Mouse (Mus musculus) megakaryocyte-erythroid progenitor cell, adult 5-6 weeks (primary cell): ENCODE measurements at regions not wholly inside any gene's neighbourhood (a gene's known extent, or its start where the extent isn't known, plus 50 kb on each side); places are given as distances from the start of the nearest gene placed in this dataset.

Experiments used
- ATAC-seq: replicated peaks from 2 replicates; pipeline ENCODE4 v1.8.0; 2016; ENCODE audit warnings: mild to moderate bottlenecking, inconsistent platforms; ENCODE audit not compliant: severe bottlenecking, poor library complexity, low FRiP score, low TSS enrichment

DNA sequence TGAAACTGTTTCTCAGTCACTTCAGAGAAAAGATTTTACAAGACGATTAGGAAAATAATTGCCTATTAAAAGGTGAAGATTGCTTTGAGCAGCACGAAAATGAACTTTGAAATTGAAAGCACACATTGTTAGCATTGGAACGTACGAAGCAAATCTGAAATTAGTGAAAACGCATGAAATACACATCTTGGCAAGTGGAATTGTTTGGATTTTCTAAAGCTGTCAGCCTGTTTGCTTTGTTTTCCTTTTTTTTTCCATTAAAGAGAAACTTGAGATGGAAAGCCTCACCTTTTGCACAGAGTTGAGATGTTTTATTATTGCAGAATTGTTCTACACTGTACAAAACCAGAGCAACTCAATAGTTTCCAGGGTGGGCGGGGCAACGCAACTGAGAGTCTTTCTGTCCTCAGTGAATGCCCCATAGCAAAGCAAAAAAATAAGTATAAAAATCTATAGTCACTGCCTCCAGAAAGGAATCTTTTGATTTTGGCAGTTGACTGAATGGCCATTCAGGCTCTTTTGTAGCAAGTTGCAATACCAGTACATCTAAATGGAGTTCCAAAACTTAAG is 199.1 kb downstream of the Gm11146 start:
- no peak for ATAC-seq

DNA sequence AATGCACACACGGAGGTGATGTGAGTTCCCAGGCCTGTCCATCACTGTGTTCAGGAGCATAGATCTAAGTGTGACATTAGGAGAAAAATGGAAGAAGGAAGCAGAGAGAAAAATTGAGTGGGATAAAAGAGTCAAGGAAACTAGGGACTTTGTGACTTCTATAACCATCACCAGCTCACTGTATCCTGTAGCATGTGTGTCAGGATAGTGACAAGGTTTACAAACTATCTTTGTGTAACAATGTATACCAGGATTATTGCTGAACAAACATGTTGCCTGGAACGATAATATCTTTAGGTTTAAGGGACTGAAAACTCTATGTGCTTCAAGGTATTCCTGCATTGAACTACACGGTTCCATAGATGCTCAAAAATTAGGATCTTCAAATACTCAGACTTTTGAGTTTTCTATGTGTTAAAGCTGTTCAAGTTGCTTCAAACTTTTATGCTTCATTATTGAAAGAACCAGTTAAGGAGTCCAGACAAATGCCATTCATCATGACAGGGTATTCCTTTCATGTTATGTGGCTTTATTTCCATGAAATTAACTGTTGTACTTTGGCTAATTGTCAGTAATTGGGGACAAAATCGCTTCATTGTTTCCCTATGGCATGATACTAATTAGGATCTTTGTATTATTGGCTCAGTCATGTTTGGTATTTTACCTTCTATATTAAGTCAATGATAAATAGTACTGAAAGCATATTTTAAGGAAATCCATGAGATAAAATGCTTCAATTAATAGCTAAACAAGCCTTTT is 200.5 kb downstream of the Gm11146 start:
- no peak for ATAC-seq

DNA sequence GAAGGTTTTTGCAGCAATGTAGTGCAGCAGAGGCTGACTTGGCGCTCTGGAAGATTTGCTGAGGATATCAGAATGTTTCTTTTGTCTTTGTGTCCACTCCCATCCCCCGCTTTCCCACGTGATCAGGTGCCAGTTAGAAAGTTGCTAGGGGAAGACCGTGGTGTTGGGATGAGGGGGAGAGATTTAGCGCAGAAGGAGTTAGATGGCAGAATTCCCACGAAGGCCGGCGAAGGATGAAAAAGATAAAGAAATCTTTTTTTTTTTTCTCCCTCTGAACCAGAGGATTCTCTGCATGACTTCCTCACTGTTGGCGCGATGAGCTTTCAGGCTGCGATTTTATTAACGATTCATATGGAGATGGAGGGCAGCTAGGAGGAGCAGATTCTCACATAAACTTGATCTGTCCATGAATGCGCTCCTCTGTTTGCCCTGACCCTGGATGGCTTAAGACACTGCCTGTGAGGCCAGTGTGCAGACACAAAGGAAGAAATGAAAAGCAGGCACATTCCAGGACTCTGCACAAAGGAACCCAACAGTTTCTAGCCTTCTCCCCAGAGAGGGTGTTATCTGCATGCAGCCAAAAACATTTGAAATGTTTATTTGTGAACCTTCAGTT is 201.5 kb downstream of the Gm11146 start:
- no peak for ATAC-seq

DNA sequence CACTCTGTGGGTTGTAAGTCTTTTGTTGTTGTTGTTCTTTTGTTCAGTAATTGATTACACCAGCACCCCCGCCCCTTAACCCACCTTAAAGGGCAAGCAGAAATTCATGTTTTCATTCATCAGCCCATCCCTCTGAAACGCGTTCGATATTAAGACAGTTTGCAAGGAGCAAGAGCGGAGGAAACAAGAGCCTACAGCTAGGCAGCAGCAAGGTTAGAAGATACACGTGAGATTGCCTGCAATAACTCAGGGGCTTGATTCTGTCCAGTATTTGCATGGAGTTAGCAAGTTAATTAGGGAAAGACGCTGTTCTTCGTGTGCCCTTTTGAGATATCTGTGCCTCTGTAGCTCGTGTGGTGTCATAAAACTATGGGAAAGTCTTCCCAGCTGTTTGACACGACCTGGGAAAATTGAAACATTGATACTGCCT is 202.0 kb downstream of the Gm11146 start:
- ATAC-seq, result no peak

DNA sequence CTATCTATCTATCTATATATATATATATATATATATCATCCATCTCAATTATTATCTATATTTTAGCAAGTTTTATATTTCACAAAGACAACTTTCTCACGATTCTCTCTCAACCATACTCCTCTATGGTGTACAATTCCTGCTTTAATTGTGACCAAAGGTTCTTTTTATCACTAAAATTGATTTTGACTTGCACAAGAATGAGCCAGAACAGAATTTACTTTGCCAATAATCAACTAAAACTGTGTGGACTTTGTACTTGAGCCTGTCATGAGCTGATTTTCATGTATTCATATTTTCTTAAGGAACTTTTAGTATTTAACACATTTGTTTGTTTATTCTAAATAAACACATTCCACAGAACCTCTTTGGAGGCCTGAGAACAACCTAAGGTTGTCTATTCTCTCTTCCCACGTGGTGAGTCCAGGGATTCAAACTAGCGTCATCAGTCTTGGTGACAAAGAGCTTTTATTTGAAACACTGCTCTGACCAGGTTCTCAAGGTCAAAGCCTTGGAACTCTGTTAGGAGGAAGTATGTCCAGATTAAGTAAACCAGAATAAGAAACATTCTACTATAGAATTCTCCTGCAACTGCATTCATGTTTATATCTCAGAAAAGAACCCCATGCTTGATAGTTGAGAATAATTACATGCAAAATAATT is 207.7 kb downstream of the Gm11146 start:
- no peak for ATAC-seq

DNA sequence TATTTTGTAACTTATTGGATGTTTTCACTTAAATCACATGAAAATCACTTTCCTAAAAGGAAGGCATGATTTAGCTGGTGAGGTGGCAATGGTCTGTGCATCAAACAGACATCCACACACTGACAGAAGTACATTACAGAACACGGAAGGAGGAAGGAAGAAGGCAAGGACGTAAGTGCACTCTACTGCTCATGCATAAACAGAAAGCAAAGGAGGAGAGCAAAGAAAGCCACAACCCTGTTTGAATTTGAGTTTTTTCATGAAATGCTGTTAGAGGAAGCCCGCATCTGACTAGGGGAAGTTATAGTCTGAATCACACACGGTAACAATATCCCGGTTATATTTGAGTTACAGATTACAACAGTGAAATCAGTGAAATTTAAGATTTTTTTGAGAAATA is 208.4 kb downstream of the Gm11146 start:
- no peak for ATAC-seq

DNA sequence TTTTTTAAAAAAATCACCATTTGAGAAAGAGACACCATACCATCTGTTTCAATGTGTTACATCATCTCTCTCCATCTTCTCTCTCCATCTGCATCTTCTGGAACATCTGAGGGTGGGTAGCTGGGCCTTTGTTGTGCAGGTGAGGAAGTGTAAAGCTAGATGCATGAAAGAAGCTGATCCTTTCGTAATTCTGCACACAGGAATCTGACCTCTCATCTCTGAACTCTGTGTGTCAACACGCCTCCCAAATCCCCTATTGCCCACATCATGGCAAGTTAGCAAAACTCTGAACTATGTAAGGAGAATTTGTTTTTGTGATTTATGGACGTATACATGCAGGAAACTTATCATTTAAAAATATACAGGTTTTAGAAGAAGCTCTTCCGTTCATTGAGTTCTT is 209.7 kb downstream of the Gm11146 start:
- ATAC-seq, result no peak

DNA sequence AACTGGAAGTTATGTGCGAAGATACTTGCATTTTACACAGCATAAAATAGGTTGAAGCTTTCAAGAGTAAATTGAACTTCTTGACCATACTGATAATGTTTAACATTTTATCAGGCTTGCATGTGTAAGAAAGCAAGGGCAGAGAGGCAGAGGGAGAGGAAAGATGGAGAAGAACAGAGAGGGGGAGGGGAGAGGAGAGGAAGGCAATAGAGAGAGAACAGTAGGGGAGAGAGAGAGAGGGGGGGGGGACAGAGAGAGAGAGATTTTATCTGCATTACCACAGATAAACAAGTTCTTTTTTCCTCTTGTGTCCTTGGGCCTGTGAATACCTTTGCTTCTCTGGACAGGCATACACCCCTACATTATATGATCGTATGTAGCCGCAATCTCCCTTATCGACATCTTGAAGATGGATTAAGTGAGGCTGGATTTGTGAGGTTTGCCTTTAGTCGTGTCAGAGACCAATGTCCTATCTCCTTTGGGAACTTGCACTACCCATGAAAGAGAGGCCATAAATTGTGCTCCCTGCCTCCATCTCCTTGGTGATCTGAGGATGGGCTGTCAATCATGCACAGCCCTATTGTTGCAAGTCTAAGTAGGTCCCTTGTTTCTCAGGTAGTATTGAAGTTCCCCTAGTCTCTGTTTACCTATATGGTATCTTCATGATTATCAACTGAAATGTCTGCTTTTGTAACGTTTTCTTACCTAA is 217.7 kb downstream of the Gm11146 start:
- ATAC-seq, result no peak

DNA sequence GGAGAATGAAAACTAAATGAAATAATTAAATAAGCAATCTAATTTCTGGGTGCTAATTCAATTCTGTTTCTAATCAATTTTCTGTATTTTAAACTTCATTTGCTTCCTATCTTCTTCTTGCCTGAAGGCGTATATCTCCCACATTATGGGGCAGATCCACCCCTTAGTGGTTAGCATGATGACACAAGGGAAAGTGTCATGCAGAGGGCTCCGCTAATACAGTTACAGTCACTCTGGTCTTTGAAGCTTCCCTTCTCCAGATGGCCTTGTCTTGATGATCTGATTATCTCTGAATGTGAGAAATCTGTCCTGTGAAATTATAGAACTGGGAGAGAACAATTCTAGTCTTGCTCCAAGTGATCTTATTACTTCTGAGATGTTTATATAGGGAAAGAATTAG is 219.1 kb downstream of the Gm11146 start:
- no peak; the same call in 1 of the 2 replicates for ATAC-seq

DNA sequence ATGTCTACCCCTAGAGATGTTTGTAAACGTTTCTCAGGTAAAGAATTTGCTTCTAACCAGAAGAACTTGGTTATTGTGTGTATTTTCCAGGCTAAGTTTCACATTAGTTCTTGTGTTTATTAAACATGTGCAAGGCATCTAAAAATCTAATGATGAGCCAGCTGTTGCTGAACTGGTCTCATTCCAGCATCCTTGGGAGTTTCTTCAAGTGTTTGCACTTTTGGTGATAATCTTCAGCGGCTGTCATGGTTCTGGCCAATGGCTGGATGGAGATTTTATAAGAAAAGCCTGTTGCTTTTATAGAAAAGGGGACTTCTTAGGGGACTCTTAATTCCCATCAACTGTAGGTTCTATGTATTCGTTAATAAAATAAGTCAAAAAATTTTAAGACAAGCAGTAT is 229.1 kb downstream of the Gm11146 start:
- no peak for ATAC-seq

DNA sequence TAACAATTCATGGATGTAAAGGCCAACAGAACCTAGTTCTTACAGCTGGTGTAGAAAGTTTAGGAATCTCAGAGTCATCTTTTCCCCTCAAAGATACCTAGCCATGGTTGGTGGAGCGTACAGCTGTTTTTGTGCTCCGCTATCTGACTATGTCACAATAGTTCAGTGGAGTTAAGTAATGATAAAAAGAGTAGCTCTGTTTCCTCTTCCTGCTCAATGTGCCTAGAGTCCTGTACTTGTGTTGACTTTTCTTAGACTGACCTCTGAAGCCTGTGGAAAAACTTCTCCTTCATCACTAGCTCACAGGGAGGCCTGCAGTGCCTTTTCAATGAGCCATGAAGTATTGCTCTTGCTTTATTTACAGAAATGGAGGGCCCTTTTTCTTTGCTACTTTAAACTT is 232.1 kb downstream of the Gm11146 start:
- no peak for ATAC-seq

DNA sequence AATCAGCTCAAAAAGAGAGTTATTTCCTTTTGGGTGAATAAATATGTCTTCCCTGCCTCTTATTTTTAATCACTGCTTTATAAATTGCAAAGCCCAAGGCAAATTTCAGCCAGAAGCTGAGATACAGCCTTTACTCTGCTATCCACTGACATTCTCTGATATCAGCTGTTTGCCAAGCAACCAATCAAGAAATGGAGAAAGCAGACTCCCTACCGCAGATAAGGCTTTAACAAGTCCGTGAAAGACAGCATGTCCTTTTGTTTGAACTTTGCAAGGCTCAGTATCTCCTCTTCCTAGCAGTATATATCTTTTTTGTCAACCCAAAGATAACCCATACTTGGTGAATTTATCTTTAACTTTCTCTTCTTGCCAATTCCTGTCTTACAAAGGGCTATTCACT is 236.6 kb downstream of the Gm11146 start:
- ATAC-seq, result peak; percentile 68

DNA sequence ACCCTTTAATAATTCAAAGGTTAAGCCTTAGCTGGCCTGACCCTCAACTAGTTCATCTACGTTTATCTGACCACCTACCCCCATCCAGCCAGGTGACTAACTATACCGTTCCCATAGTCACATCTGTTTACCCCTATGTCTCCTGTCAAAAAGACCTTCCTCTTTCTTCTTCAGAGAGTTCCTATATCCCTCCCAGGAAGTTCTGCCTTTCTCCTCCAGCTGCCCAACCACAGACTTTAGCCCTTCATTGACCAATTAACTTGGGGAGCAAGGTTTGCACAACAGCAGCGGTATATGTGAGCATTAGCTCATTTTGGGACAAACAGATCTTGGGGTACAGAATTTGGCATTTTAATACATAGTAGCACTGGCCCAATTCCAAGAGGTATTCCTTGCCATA is 237.5 kb downstream of the Gm11146 start:
- ATAC-seq, result no peak

DNA sequence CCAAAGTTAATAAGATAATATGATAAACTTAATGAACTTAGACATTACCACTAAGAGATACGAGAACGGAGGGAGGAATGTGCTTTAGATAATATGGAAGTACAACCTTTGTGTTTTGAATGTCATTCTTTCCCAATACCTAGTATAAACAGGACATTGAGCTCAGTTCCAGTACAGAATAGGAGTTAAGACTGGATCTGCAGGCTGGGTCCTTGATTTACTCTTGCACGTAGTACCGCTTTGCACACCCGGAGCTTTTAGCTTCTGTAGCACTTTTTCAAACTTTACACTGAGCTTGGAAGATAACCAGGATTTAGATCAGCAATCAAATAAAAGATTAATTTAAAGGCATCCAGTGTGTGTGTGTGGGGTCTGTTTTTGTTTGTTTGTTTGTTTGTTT is 242.7 kb downstream of the Gm11146 start:
- ATAC-seq, result no peak

DNA sequence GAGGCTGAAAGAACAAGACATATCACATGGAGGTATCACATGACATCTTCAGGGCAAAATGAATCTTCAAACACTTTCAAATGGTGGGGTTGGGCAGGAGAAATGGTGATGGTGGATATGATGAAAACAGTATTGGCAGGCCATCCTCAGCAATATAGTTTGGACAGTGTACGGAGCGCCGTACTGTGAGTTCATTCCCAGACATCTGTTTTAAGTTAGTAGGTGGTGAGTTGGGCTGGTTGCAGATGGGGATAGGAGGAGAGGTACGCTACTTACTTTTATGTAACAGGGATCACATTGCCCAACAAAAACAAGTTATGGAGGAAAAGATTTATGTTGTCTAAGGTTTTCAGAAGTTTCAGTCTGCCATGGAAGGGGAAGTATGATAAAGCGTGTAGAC is 246.6 kb downstream of the Gm11146 start:
- no peak for ATAC-seq

DNA sequence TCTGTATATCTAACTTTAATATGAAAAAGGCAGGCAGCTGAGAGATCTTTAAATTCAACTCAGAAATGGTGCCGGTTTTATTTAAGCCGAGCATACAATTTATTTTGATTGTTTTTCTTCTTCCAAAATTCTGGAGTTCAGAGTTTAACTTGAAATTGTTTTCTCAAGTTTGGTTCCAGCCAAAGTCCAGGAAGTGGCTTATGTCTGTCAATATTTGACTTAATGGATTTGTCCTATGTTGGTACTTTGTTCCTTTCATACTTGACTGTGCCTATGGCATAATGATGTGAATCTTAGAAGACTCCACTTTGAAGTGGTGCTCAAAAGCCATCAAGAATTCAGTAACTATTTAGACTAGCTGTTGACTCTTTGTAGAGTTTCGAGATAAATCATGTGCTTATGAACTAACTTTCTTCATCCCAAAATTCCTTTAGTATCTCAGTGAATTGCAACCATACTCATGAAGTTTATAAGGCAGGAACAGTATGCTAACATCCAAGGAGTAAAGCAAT is 247.6 kb downstream of the Gm11146 start:
- ATAC-seq, result no peak

DNA sequence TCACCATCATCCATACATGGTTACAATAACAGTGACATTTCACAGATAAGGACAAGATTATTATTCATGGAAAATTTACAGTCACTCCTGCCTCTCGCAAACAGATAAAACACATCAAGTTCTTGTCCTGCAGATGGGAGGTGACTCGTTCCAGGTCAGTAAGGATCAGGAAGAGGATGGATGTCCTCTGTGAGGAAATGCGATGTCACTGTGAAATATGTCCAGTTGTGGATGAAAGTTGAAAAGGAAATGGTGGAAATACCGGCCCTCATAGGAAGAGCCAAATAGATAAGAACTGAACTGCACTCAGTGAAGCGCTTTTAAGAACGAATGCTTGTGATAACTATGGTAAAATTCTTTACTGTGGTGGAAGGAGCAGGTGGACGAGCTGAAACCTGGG is 255.8 kb downstream of the Gm11146 start:
- no peak for ATAC-seq

DNA sequence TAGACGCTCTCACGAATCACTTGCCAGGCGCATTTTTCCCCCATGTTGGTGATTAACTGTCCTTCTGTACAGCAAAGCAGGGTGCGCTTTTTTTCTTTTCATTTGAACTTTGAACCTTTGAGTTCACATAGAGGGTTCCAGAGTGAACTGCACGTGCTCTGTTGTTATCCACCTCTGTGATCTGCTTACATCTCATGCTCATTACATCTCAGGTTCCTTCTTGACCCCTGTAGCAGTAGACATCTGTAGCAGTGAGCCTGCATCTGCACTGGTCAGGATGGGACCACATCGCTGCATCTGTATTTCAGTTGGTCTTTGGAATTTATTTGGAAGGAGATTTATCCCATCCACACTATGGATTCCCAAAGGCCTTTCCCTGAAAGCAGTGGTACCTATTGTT is 269.6 kb downstream of the Gm11146 start:
- ATAC-seq, result no peak

DNA sequence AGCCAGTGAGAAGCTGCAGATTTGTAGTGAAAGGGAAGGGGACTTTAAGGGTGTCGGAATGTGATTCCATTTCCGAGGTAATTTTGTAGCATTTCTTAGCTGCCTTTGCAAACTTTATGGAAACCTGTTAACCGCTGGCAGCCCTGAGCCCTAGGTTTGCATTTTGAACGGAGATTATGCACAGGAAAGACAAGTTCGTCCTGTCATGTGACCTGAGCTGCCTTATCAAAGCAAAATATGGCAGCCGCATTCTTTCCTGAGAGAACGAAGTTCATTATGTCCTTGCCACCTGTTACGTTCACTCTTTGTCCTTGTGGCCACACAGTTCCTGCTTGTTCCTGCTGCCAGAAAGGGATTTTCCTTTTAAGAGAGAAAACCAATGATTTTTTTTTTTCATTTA is 270.9 kb downstream of the Gm11146 start:
- ATAC-seq, result peak; percentile 53; the same call in 1 of the 2 replicates
